Mouse (Mus musculus) ZHBTc4 (cell line): ENCODE results near the gene Utrn.

Source experiments
- DNase-seq: peaks from one replicate; pipeline ENCODE4 v3.0.0-alpha.2; 2011; ENCODE audit warnings: low read depth, low spot score

The Utrn gene

DNA sequence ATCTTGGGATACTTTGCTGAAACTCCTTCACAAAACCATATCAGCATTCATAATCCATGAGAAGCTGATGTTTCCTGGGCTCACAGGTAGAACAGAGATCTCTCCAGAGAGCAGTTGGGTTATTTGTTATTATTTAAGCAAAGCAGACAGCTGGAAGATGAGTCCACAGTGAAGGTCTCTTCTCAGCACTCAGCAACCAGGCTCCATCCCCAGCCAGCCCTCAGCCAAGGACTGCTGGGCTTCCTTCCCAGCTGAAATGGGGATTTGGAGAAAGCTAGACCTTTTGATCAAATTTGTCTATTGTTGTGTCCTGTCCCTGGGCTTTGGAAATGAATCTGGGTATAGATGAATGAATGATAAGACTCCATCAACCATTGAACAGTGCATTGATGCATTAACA is 276.1 kb downstream of the Utrn start:
- no peak for DNase-seq

DNA sequence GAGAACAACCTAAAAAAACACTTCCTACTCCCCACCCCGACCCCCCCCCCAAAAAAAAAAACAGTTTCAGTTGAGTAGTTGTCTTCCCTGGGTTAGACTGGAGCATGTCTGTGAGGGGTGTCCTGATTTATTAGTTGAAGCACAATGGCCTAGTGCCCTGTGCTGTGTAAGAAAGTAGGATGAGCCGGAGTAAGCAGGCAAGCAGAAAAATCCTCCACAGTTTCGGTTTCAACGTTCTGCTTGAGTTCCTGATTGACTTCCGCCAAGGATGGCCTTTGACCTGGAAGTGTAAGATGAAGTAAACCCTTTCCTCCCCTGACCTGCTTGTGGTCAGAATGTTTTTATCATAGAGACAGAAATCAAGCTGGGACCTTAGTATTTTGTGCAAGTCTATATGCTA is 277.2 kb downstream of the Utrn start:
- DNase-seq, result no peak

DNA sequence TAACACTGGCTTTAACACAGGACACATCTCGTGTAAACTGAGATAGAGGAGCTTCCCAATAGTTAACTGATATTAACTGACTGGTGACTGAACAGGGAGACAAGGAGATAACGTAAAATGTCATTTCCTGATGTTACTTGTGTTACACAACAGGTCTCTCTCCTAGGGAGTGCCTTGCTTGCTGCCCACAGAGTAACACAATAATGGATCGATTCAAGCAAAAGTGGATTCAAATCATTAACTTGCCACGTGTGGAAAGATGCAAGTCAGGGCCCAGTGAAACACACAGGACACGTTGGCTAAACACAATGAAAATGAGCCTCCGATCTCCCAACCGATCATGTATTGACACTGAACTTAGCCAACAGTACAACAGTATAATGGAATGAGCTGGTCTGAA is 281.1 kb downstream of the Utrn start:
- DNase-seq, result no peak

DNA sequence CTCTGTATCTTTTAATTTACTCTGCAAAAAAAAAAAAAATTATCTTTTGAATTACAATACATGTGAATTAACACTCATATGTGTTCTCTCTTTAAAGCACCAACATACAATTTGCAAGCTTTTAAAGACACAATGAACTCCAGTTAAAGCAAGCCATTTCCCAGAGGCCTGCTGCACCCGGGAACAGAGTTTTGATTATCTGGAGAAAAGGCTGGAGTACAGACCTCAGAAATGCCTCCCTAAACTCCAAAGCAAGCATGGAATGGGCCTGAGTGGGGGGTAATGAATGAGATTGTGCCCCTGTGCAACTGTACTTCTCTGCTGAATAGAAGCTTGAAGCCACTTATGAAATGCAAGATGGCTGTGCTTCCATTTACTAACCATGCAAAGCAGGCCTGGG is 281.8 kb downstream of the Utrn start:
- DNase-seq, result no peak

DNA sequence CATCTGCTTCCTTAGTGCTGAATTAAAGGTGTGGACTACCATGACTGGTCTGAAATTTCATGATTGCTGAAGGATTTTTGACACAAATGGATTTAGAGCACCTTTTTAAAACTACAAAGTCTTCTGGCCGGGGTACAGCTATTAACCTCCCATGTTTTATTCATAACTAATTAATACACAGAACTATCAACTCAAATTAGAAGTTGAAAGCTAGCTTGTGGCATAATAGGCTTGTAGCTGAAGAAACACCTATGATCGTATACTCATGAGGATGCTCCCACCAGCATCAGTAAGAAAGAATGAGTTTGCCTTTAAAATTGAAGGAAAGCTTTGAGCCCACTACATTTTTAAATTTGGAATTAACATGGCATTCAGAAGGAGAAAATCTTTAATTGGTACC is 282.3 kb downstream of the Utrn start:
- no peak for DNase-seq

DNA sequence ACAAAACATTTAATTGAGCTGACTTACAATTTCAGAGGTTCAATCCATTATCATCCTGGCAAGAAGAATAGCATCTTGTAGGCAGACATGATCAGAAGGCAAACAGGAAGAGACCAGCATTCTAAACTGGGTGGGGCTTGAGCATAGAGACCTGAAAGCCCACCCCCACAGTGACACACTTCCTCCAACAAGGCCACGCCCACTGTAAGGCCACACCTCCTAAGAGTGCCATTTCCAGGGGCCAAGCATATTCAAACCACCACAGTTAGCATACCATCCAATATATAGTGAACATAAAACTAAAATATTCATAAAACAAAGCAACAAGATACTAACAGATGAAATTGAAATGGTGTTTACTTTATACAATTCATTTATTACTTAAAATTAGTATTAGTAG is 283.0 kb downstream of the Utrn start:
- peak; percentile 30 for DNase-seq

DNA sequence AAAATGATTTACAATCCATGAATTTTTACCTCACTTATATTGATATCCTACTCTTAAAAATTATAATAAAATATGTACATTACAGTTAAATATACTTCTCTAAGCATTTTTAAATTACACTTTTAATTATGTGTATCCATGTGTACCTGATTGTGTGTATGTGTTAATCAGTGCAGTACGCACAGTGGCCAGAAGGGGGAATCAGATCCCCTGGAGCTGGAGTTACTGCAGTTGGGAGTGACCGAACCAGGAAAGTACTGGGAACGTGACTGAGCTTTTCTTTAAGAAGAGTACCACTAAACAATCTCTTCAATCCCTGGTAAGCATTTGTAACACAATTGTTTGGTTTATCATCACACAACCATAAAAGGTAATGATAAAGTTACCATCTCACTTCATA is 285.7 kb downstream of the Utrn start:
- DNase-seq, result peak; percentile 78

DNA sequence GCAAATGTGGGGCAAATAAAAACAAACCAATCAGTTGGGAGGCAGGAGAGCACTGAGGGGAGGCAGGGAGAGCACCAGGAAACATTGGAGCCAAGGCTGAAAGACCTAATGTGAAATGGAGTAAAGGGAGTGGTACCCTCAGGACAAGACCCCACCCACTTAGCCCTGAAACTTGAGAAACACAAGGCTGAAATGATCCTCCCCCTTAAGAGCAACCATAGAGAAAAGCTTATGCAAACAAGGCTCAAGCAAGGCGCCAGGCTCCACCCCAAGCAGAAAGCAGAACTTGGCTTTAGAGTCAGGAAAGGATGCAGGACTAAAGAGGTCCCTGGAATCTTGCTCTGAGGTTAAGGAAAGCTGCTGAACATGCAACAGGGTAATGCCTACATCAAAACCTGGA is 290.1 kb downstream of the Utrn start:
- DNase-seq, result peak; percentile 95

DNA sequence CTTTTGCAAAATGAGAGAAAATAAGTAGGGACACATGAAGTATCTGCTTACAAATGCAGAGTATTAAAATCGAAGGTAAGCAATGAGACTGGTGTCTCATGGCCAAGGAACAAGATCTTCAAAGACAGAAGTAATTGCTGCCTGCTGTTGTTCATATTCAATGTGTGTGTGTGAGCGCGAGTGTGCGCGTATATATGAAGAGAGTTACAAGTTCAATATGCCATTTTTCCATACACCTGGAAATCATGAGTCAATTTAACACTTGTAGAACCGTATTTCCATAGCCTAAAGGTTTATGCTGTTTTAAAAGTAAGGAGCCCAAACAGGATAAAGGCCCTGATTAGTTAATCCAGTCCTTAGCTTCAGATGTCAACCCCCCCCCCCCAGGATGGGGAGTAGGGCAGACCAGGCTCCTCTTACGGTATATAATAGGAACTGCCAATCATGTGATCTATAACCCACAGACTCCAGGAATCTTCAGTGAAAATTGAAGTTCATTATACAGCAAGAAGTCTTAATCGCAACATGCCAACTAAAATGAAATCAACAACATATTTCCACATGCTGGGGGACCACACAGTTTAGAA is 293.2 kb downstream of the Utrn start:
- DNase-seq, result no peak

DNA sequence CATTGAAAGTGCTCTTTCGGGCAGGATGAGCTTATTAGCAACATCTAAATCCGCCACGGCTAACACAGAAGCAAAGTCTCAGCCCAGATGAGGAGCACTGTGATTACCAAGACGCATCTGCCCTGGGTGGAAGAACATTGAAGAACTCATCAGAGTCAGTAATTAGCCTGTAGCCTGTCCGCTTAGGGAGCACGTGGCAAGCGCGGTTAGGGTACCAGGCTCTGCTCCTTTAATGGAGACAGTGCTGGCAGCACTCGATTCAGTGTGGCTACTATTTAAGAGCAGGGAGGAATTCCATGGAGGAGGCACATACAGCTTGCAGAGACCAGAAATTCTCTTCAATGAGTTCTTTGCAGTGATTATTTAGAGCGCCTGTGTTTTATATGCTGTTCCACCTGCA is 294.4 kb downstream of the Utrn start:
- no peak for DNase-seq

DNA sequence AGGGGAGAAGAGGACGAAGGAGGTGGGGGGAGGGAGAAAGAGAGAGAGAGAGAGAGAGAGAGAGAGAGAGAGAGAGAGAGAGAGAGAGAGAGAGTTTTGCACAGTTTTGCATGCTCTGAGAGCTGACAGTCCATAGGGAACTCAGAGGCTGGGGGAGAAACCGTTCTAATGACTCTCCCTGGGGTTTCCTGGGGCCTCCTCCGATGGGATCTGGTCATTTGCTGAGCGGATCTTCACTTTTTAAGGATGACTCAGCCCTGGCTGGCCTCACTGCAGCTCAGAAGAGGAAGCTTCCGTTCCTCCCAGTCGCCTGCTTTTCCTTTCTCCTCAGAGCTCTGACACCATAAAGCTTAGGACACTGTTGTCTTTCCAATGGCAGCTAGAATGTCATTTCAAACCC is 295.6 kb downstream of the Utrn start:
- no peak for DNase-seq

DNA sequence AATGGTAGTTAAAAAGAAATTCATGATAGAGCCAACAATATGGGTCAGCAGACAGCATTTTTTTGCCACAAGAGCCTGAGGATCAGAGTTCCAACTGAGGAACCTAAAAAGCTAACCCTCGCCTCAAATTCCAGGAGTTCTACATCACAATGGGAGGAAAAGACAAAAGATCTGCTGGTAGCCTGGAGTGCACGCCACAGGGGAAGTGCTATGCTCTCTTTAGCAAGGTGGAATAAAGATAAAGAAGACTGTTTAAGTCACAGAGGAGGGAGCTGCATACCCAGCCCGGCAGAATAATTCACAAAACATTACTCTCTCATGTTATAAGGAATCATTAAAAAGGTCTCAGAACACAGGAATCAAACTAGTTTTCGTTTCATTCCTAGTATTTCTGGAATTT is 296.4 kb downstream of the Utrn start:
- peak; percentile 90 for DNase-seq

DNA sequence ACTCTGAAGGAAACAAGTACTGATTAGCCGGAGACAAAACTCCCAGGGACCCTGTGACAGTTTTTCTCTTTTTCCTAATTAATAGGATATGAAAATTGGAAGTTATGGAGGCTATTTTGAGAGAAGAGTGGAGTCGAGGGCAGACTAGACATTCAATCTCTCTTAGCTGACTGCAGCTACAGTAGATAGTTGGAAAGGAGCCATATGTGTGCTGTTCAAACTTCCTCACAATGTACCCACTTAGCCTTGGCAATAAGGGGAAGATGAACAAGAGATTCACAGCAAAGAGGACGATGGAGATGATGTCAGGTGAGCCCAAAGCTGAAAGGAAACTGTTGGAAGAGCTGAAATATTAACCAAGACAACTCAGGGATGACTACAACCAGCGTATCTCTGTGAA is 304.7 kb downstream of the Utrn start:
- DNase-seq, result no peak

DNA sequence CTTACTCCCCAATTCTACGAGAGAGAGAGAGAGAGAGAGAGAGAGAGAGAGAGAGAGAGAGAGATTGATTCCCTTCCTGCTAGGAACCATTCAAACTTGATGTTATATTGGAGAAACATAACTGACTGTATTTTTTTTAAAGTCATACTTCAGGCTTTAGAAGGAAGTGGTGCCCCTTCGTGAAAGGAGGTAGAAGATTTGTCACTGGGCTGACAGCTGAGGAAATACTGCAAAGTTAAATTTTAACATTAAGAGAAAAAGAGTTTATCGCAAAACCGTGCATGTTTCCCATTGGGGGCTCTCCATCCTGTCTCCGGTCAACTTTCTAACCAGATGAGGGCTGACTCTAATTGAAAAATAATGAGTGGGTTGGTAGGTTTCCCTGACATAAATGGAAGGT is 310.4 kb downstream of the Utrn start:
- no peak for DNase-seq

DNA sequence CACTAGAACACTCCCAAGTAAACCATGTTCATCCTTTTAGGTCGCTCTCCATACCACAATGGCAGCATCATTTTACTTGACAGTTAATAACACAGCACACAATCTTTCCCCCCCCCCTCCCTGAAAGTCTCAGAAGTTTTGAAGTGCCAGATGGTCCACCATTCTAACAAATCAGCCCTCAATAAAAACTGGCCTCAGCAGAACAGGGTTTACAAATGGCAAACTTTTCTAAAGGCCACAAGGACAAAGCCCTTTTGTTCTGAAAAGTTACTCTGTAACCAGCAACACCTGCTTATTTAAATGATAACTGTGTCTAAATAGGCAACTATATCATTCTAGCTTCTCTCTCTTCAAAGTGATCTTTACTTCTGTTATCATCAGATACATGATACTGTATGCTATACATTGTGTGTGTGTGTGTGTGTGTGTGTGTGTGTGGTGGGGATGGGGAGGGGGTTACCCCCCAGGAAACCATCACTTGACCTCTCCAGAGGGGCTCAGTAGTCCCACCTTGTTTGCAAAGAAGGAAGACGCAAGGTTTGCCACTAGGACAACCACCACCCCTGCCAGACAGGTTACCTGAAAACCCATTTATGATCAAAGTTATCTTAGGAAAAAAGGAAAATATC is 315.0 kb downstream of the Utrn start:
- DNase-seq, result no peak

DNA sequence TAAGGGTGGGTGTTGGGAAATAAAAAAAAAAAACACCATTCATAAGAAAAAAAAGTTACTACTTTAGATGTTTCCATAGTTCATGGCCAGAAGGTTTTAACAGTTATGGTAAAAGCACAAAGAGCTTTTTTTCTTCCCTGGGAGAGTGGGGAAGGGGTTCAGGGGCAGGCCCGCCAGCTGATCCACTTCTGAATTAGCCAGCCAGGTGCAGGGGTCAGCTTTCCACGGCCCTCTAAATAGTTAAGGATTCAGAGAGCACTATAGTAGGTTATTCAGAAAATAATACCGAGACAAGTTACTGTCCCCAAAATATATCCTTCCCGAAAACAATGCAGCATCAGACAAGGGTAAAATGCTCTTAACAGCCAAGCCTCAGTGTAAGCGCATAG is 316.3 kb downstream of the Utrn start:
- no peak for DNase-seq

DNA sequence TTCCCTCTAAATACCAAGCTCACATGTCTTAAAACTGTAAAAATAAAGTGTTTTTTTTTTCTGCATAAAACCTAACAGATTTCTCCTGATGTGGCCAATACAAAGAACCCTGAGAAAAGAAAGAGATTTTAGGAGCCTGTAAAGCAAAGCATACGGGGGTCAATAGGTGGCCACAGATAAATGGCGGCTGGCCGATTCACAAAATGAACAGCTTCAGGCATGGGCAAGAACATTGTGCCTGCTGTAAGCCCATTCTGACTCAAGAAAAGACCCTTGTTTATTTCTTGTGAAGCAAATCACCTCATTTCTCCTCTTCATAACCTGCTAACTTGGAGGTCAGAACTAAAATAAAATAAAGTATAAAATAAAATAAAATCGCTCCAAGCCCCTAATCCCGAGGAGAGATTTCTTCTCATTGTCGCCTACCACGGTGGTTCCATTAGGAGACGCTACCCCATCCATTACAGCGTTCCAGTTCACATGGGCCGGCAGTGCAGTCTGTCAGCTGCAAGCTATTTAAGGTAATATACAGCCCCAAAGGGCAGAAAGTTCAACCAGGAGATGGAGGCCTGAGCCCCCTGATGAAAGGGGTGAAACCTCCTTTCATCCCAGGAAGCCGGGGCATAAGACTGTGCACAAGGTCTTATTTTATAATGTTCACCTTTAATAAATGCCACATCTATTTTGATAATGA is 316.8 kb downstream of the Utrn start:
- DNase-seq, result no peak

DNA sequence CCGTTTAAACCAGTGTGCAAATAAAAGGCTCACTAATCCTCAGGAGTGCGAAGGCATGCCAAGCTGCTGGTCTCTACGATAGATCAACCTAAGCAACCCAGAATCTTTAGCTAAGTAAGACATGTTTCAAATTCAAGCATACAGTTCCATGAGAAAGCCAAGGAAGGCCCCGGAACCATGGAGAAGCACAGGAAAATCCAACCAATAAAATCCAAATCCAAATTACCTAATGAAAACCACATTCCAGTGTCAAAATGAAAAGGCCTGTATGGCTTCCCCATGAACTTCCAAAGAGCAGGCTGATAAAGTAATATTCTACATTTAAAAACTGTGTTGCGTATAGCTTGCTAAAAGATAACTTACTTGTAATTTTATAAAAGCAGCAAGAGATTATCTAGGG is 317.4 kb downstream of the Utrn start:
- DNase-seq, result no peak

DNA sequence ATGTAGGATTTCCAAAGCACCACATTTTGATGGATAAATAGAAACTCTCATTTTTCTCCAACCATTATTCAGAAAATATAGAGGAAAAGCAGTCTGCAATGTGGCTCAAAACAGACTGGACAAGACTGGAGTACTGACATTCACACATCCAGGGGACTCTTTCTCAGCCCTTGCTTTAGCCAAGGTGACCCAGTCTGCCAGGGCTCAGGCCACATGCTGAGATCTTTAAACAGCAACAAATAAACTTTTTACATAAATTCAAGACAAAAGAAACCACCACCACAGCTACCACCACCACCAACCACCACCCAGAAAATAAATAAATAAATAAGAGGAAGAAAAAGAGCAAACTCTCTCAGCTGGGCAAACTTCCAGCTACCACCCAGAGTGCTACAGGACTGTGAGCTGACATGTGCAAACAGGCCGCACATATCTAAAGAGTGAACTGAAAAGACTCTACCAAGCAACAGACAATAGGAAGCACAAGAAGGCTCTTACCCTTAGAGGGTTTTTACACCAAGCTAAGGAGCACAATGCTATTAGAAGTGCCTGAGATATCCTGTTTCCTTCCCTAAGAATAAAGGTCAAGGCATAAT is 319.1 kb downstream of the Utrn start:
- DNase-seq, result peak; percentile 87

DNA sequence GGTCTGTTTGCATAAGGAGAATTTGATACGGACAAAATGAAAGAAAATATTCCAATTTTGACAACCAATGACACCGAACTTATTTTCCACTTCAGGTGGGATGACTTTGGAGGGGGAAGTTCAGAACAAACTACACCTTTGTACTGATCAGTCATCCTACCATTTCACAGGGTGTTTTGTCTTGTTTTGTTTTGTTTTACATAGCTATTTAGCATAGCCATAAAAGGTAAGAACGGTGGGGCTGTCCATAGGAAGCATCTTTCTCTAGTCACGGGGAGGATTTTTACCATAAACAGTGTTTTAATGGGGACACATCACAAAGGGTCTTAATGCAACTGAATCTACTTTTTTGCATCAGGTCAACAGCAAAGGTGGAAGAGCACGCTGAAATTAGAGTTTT is 319.9 kb downstream of the Utrn start:
- no peak for DNase-seq

DNA sequence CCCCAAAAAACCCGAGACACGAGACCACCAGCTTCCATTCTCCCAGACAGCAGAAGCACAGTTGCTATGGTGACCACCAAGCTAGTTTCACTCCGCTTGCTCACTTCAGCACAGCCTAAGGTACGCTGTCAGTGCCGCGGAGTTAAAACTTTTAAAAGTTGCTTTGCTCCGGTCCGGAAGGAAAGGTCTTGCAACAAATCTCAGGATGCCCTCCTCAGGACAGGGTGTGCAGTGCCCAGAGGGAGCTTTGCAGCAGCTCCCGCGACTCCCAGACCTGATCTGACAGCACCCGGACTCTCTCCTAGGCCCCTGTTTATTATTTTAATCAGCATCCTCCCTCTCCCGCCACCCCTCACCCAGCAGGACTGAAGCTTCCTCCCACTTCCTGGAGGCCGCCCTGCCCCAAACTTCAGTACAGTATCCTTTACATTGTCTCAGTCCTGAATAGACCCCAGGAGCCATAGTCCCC is 320.5 kb downstream of the Utrn start:
- peak; percentile 78 for DNase-seq

DNA sequence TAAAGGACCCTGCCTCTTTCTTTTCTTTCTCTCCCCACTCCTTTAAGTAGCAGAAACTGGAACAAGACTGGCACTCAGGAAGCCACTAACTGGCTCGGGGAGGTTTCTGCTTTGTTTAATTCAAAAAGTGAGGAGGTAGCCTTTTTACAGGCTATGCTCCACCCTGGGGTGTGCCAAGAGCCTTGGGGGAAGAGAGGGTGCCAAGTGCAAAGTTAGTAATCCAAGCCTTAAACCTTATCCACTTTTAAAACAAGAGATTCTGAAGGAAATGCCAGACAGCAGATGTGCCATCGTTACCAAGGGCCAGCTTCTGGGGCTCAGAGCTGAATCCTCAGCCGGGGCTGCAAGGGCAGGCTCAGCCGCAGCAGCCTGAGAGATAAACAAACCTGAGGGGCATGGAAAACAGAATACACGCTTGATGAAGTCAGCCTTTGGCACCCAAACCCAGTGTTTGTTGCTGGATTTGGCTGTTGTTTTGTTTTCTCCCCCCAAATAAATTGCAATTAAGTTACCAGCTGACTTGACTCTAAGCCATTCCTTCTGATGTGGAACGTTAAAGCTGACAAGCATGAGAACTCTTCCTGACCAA is 322.0 kb downstream of the Utrn start:
- DNase-seq, result no peak

DNA sequence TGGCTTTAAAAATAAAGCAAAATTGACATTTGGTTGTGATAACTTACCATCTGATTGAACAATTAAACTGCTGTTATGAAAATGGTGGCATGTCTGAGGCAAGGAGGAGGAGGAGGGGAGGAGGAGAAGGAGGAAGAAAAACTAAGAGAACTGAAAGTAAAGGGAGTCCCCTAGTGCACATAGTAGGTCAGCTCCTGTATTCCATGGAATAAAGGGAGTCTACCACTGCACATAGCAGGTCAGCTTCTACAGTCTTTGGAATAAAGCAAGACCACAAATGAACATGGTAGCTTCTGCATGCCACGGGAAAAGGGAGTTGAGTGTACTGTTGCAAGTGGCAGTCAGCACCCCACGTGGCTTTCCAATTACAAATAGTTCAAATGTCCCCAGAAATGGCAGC is 323.7 kb downstream of the Utrn start:
- no peak for DNase-seq
